Mouse (Mus musculus): ENCODE data around the gene Adamtsl1.

DNA sequence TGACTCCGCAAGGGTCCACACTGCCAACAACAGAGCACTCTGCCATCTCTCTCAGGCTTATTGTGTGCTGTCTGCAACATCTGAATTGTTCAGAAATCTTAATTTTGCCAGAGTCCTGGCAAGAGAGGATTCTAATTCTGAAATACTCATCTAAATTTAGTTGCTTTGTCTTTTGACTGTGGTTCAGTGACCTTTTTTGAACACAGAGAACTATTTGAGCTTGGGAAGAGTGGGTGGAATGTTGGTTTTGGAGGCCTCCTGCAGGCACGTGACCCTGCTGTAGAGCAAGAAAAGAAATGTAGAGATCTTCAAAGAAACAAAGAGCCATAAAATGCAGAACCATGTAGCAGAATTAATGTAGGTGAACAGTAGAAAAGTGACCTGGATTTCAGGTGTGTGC is 445.0 kb downstream of the Adamtsl1 start:
- TF ChIP-seq CTCF (IDR thresholded peaks at IDR 0.05; ENCODE audit: borderline replicate concordance, control insufficient read depth, extremely low read depth, insufficient read depth, low read length, poor library complexity) (no peak), POLR2A (IDR thresholded peaks at IDR 0.05; ENCODE audit: control insufficient read depth, extremely low read depth, insufficient read depth, low read length, poor library complexity) (no peak)

All from thymus, adult 2 months (tissue).